Mouse (Mus musculus) midbrain, postnatal 0 days (tissue): ENCODE results near the gene Gadd45g. TPM values are rescaled to one million over a fixed set of nuclear protein-coding genes. Genes with fewer than 3 reads are reported as not detected.

ENCODE experiments used
- ATAC-seq: fragments of 200-750 bp; cut with Nextera tagmentation; 2 replicates; pipeline ENCODE4 v1.8.0; 2017; ENCODE audit warnings: moderate number of reproducible peaks, mild to moderate bottlenecking, moderate TSS enrichment, moderate library complexity; ENCODE audit not compliant: low FRiP score
- DNase-seq: peaks from one replicate; pipeline ENCODE4 v3.0.0-alpha.2; 2015; ENCODE audit warnings: low spot score
- H3K27ac ChIP-seq: fragments of 300-500 bp; sonication (generic); 2 replicates; pipeline ENCODE4 v1.5.1; 2014; ENCODE audit warnings: low read depth, mild to moderate bottlenecking, low read length, mixed read lengths
- H3K27me3 ChIP-seq: fragments of 300-500 bp; sonication (generic); 2 replicates; pipeline ENCODE4 v1.6.1; 2014; ENCODE audit warnings: low read length, control low read depth, mixed read lengths; ENCODE audit not compliant: insufficient read depth
- H3K36me3 ChIP-seq: fragments of 300-500 bp; sonication (generic); 2 replicates; pipeline ENCODE4 v1.6.1; 2014; ENCODE audit warnings: low read length, control low read depth, mixed read lengths; ENCODE audit not compliant: insufficient read depth
- H3K4me1 ChIP-seq: fragments of 300-500 bp; sonication (generic); 2 replicates; pipeline ENCODE4 v1.6.1; 2014; ENCODE audit warnings: mild to moderate bottlenecking, control low read depth, antibody characterized with exemption, low read length, mixed read lengths; ENCODE audit not compliant: insufficient read depth
- H3K4me2 ChIP-seq: fragments of 300-500 bp; sonication (generic); 2 replicates; pipeline ENCODE4 v1.6.1; 2014; ENCODE audit warnings: low read depth, mild to moderate bottlenecking, low read length, mixed read lengths; ENCODE audit not compliant: poor library complexity, severe bottlenecking
- H3K4me3 ChIP-seq: fragments of 300-500 bp; sonication (generic); 2 replicates; pipeline ENCODE4 v1.5.1; 2014; ENCODE audit warnings: low read depth, mild to moderate bottlenecking, low read length, moderate library complexity
- H3K9ac ChIP-seq: fragments of 300-500 bp; sonication (generic); replicated peaks from 2 replicates; pipeline ENCODE4 v1.6.1; 2014; ENCODE audit warnings: mild to moderate bottlenecking, low read length, moderate library complexity, mixed read lengths; ENCODE audit not compliant: poor library complexity, severe bottlenecking
- H3K9me3 ChIP-seq: fragments of 300-500 bp; sonication (generic); 2 replicates; pipeline ENCODE4 v1.6.1; 2016; ENCODE audit warnings: low read length, control low read depth
- CTCF ChIP-seq: IDR thresholded peaks from 2 replicates; pipeline ENCODE4 v1.5.1; 2016; ENCODE audit warnings: antibody characterized with exemption, mild to moderate bottlenecking
- WGBS: fragments of 180-500 bp; shearing (Covaris S2); extraction: QIAGEN DNeasy Blood & Tissue Kit; methylation state at CpG from one replicate; pipeline ENCODE4 v1.1.7; 2014; 5-methylcytosine and 5-hydroxymethylcytosine counted together
- polyA plus RNA-seq: library from polyadenylated mRNA; unstranded; fragments of >200 nt; fragmentation: Nextera tagmentation; extraction: Ambion mirVana; gene quantifications from 2 replicates; pipeline ENCODE4 v1.2.1, GENCODE M21; 2015
- total RNA-seq: library from RNA; depleted of rRNA; stranded (reverse); fragments of >200 nt; gene quantifications from 2 replicates; pipeline ENCODE4 v1.2.3, GENCODE M21; 2014

The Gadd45g gene
- total and polyA plus RNA-seq, 2 experiments from 2014 or later, result 7.3 to 23.3 TPM

- ATAC-seq (no peak), DNase-seq (peak; percentile 71)
- WGBS, result 83% methylated on average over 15 of the region's 15 CpGs
- Histone ChIP-seq H3K4me3 (no peak overlapping the region), H3K4me1 (0 out of 2 replicates have a peak, but pooled peaks cover 3% of the 10 kb centered on the region), H3K27ac (peak overlapping the region; percentile 49), H3K9me3 (no peaks in the 10 kb centered on the region), H3K27me3 (no peaks in the 10 kb centered on the region), H3K36me3 (no peaks in the 10 kb centered on the region), H3K4me2 (no peak overlapping the region), H3K9ac (no peak overlapping the region)
- TF ChIP-seq CTCF, result no peak
Observed at GRCm38 (mm10) chr13:51806220-51806619, 40.3 kb upstream of the Gadd45g start.

GRCm38 (mm10) chr13:51808141-51808540 lies 38.3 kb upstream of the Gadd45g start:
- Histone ChIP-seq H3K4me3 (no peak overlapping the region), H3K27ac (no peak overlapping the region), H3K9me3 (no peaks in the 10 kb centered on the region), H3K36me3 (no peaks in the 10 kb centered on the region), H3K4me2 (no peak overlapping the region), H3K9ac (no peak overlapping the region), H3K4me1 (peaks cover 6% of the 10 kb centered on the region; the same call in 1 of the 2 replicates), H3K27me3 (no peaks in the 10 kb centered on the region)
- ATAC-seq, result peak; percentile 60; the same call in 1 of the 2 replicates
- 30% methylated on average over 12 of the region's 12 CpGs for WGBS
- TF ChIP-seq CTCF, result no peak
- DNase-seq, result peak; percentile 70

GRCm38 (mm10) chr13:51813621-51814615 lies 32.6 kb upstream of the Gadd45g start:
- H3K36me3 ChIP-seq, result no peaks in the 10 kb centered on the region
- H3K4me1 ChIP-seq, result peaks cover 11% of the 10 kb centered on the region
- WGBS, result 56% methylated on average over 10 of the region's 10 CpGs
- no peak overlapping the region for H3K27ac ChIP-seq
- no peaks in the 10 kb centered on the region for H3K9me3 ChIP-seq
- H3K4me2 ChIP-seq, result no peak overlapping the region
- ATAC-seq (no peak), DNase-seq (peak; percentile 67)
- no peak overlapping the region for H3K9ac ChIP-seq
- no peaks in the 10 kb centered on the region for H3K27me3 ChIP-seq
- TF ChIP-seq CTCF, result no peak
- H3K4me3 ChIP-seq, result no peak overlapping the region

- Histone ChIP-seq H3K9ac (no peak overlapping the region), H3K9me3 (no peaks in the 10 kb centered on the region), H3K27ac (no peak overlapping the region), H3K36me3 (no peaks in the 10 kb centered on the region), H3K4me2 (no peak overlapping the region), H3K4me3 (no peak overlapping the region), H3K4me1 (peaks cover 11% of the 10 kb centered on the region), H3K27me3 (no peaks in the 10 kb centered on the region)
- ATAC-seq (no peak), DNase-seq (no peak)
- TF ChIP-seq CTCF, result no peak
- WGBS, result 91% methylated on average over 6 of the region's 6 CpGs
Observed at GRCm38 (mm10) chr13:51814646-51815045, 31.8 kb upstream of the Gadd45g start.

GRCm38 (mm10) chr13:51815865-51816504 lies 30.5 kb upstream of the Gadd45g start:
- no peak for ATAC-seq
- H3K4me1 ChIP-seq, result peaks cover 11% of the 10 kb centered on the region
- H3K4me2 ChIP-seq, result no peak overlapping the region
- H3K4me3 ChIP-seq, result no peak overlapping the region
- no peaks in the 10 kb centered on the region for H3K9me3 ChIP-seq
- no peaks in the 10 kb centered on the region for H3K27me3 ChIP-seq
- no peak for DNase-seq
- 76% methylated on average over 9 of the region's 9 CpGs for WGBS
- no peaks in the 10 kb centered on the region for H3K36me3 ChIP-seq
- no peak overlapping the region for H3K9ac ChIP-seq
- TF ChIP-seq CTCF, result no peak; the same call in 1 of the 2 replicates
- H3K27ac ChIP-seq, result no peak overlapping the region
